Mouse (Mus musculus): ENCODE results near the gene Rapgef3.

Gene Rapgef3

GRCm38 (mm10) chr15:97746748-97747147 lies 21.0 kb downstream of the Rapgef3 start:
- in situ Hi-C loops (cut with MboI, MseI): no loop called here

DNA sequence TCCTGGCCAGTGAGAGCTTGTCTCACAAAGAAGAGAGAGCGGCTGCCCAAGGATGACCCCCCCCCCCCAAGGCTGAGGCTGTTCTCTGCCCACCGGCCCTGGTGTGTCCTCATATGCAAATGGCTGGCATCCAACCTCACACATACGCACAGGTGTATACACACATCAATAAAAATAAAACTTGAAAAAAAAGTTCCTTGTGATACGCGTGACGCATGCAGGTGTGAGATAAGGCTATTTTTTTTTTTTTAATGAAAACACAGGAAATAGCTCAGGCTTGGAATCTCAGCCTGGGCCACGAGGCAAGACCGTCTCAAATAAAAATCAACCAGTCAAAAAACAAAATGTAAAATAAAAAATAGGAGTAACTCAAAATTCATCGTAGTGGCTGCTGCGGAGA lies 21.5 kb downstream of the Rapgef3 start:
- in situ Hi-C loops (cut with MboI, MseI): no loop called here

DNA sequence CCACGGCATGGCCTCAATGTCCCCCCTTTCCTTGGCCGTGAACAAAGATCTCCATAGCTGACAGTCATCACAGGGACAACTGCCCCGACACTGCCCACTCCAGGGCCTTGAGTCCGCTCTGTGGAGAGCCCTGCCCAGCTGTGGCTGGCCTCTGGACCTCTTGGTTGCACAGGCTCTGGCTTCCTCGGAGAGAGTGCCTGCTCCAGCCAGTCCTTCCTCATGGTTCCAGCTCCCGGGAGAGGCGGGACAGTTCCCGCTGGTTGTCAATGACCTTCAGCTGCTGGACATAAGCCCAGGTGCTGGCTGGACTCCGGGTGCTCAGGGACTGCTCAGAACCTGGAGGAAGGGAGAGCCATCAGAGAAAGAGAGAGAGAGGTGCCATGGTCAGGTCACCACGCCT lies 22.4 kb downstream of the Rapgef3 start:
- in situ Hi-C loops (cut with MboI, MseI): no loop called here

DNA sequence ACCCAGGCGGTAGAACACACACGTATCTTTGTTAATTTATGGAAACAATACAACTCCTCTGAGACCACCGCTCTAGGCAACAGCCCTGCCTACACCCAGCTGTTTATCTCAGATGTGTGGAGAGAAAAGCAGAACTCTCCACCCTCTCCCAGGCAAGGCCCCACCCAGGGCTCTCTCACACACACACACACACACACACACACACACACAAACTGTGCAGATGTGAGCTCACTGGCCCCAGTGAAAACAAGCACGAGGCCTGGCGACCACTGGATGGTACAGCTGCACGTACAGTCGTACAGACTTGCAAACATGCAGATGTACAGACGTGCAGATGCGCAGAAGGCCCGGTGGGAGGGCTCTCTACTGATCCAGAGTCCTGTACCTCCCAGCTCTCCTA lies 22.8 kb downstream of the Rapgef3 start:
- in situ Hi-C loops (cut with MboI, MseI): loop anchor here (5.0 kb wide), 1 partner anchor 112 kb away; no protein-coding TSS in a partner anchor

DNA sequence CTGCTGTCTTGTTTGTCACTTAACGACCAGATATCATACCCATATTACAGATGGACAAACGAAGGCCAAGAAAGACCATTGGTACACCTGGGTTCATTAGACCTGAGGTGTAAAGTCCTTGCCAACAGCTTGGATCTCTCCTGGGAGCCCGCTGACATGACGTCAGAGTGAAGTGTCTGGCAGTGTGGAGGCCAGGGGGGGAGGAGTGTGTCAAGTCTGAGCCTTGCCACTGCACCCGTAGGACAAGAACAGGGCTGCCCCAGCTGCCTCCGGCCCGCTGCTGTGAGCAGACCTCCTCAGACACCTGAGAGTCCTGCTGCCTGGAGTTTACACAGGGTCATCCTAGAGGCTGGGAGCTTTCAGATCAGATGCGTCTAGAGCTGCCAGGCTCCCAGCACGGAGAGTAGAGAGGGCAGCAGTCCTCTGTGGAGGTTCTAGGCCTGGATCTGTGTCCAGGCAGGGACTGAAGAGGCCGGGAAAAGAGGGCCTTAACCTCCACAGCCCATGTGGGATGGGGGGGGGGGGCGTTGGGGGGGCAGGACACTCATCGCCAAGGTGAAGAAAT lies 23.7 kb downstream of the Rapgef3 start:
- in situ Hi-C loops (cut with MboI, MseI): loop anchor here (5.0 kb wide), 1 partner anchor 113 kb away; no protein-coding TSS in a partner anchor

DNA sequence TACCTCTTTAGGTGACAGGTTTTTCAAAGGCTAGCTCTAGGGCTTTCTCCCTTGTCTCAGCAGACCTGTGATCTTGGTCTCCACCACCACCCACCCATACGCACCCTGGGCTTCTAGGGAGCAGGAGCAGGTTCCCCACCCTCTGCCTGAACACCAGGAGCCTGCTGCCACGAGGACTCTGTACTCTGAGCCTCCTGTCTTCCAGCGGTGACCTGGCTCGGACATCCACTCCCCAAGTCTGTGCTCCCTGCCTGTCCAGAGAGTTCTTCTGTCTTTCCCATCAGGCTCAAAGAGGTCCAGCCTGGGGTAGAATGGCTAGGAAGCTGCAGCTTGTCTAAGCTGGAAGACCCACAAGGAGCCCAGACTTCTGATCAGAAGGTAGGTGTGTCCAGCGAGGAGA lies 24.6 kb downstream of the Rapgef3 start:
- in situ Hi-C loops (cut with MboI, MseI): loop anchor here (5.0 kb wide), 1 partner anchor 114 kb away; no protein-coding TSS in a partner anchor

- in situ Hi-C loops (cut with MboI, MseI): loop anchor here (5.0 kb wide), 1 partner anchor 115 kb away; no protein-coding TSS in a partner anchor
Measured at GRCm38 (mm10) chr15:97742600-97742999, 25.2 kb downstream of the Rapgef3 start.

DNA sequence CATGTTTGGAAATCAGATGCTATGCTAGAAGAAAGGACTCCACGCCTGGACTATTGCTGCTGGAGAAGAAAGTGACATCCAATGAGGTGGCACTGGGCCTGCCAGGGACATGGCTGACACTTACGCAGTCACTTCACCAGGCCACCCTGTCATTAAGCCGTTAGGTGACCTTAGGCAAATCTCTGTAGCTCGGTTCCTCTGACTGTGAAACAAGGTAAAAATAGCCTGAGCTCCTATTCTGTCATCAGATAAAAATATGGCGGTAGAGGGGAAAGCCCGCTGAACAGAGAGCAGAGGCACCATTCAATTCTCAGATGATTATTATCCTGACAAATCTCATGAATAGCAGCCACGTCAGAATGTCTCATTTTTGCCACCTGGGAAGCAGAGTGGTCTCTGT lies 25.7 kb downstream of the Rapgef3 start:
- in situ Hi-C loops (cut with MboI, MseI): loop anchor here (5.0 kb wide), 1 partner anchor 115 kb away; no protein-coding TSS in a partner anchor

GRCm38 (mm10) chr15:97741662-97742061 lies 26.1 kb downstream of the Rapgef3 start:
- in situ Hi-C loops (cut with MboI, MseI): loop anchor here (5.0 kb wide), 1 partner anchor 116 kb away; no protein-coding TSS in a partner anchor

- in situ Hi-C loops (cut with MboI, MseI): loop anchor here (5.0 kb wide), 1 partner anchor 117 kb away; no protein-coding TSS in a partner anchor
Measured at GRCm38 (mm10) chr15:97740283-97740732, 27.5 kb downstream of the Rapgef3 start.

DNA sequence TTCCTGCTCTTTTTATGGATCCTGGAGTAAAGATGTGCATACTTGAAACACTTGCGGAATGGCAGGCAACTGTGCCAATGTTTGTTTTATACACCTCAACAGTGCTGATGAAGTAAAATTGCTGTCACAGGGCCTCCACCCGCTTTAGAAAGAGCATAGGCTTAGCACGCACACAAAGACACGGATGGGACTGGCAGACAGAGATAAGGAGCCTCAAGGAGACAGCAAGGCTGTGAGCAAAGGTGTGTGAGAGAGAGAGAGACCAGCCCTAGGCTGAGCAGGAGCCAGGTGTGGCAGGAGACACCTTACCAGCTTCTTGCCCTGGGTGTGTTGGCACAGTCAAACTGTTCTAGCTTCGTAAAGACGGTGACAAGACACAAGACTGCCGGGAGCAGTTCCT lies 28.8 kb downstream of the Rapgef3 start:
- in situ Hi-C loops (cut with MboI, MseI): no loop called here

DNA sequence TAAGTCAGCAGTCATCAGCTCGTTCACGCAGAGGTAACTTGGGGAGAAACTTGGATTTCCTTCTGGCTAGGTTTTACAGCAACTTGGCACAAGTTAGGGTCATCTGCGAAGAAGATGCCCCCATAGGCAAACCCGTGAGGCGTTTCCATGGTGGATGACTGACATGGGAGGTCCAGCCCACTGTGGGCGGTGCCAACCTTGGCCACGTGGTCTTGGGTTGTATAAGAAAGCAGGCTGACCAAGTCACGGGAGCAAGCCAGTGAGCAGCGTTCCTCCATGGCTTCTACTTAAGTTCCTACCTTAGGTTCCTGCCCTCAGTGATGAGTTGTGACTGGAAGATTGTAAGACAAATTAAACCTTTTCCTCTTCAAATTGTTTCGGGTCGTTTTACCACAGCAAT lies 35.8 kb downstream of the Rapgef3 start:
- in situ Hi-C loops (cut with MboI, MseI): no loop called here

DNA sequence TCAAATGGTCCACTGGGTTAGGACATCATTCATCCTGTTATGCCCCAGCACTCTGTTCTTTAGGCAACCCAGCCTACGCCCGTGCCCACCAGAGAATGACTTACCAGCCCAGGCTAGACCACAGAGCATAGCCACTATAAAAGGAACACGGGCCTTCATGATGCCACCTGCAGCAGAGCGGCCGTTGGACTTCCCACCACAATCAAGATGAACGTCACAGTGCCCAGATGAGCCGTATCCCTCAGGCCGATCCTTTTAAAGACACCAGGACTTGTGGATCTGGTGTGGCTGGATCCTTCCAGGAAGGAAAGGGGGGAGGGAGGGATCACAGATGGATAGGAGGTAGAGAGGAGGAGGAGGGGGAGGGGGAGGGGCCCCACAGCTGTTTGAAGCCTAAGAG lies 36.7 kb downstream of the Rapgef3 start, which contains the start of gene Endou:
TSS of gene Endou (minus strand) at position 229 of the 400 bp plus-strand sequence.
- in situ Hi-C loops (cut with MboI, MseI): no loop called here

DNA sequence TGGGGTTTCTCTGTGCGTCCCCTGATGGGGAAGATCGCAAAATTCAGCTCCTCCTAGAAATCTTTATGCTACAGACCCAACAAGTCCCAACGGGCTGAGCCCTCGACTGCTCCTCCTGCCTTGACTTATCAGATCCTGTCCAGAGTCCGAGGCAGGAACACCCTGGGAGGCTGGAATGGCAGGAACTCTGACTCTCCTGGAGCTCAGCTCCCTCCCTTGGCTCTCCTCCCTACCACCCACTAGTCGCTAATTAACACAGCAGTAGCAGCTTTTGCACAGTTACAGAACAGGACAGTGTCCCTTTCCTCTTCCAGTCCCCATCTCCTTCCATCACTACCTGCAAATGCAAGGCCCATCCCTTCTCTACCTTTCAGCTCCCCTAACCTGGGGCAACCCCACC lies 37.4 kb downstream of the Rapgef3 start:
- in situ Hi-C loops (cut with MboI, MseI): no loop called here

GRCm38 (mm10) chr15:97728804-97729203 lies 39.0 kb downstream of the Rapgef3 start:
- in situ Hi-C loops (cut with MboI, MseI): no loop called here

DNA sequence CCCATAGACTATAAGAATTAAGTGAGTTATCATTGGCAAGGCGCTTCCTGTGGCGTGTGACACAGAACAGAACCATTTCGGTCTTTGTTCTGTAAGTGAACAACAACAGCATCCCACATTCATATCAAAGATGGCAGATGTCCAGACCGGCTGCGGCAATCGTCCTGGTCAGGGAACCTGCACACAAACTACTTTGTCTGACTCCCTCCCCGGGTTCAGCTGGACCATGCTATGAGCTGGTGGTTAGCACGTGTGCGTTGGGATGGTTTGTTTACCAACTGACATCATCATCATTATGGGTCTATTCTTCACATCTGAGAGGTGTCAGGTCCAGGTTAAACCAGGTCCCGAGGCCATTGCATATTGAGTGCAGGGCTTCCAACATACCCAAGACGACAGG lies 39.4 kb downstream of the Rapgef3 start:
- in situ Hi-C loops (cut with MboI, MseI): no loop called here

- in situ Hi-C loops (cut with MboI, MseI): no loop called here
Measured at GRCm38 (mm10) chr15:97727520-97727919, 40.3 kb downstream of the Rapgef3 start.

- in situ Hi-C loops (cut with MboI, MseI): no loop called here
Measured at GRCm38 (mm10) chr15:97727048-97727447, 40.7 kb downstream of the Rapgef3 start.

- in situ Hi-C loops (cut with MboI, MseI): no loop called here
Measured at GRCm38 (mm10) chr15:97726310-97726709, 41.5 kb downstream of the Rapgef3 start.

- in situ Hi-C loops (cut with MboI, MseI): no loop called here
Measured at GRCm38 (mm10) chr15:97725198-97725785, 42.5 kb downstream of the Rapgef3 start.

- in situ Hi-C loops (cut with MboI, MseI): no loop called here
Measured at GRCm38 (mm10) chr15:97724346-97725197, 43.2 kb downstream of the Rapgef3 start.

Measured in T-helper 1 cell (primary cell).